ENCODE assay signal across 16 mouse cellular contexts in the genomic region with DNA sequence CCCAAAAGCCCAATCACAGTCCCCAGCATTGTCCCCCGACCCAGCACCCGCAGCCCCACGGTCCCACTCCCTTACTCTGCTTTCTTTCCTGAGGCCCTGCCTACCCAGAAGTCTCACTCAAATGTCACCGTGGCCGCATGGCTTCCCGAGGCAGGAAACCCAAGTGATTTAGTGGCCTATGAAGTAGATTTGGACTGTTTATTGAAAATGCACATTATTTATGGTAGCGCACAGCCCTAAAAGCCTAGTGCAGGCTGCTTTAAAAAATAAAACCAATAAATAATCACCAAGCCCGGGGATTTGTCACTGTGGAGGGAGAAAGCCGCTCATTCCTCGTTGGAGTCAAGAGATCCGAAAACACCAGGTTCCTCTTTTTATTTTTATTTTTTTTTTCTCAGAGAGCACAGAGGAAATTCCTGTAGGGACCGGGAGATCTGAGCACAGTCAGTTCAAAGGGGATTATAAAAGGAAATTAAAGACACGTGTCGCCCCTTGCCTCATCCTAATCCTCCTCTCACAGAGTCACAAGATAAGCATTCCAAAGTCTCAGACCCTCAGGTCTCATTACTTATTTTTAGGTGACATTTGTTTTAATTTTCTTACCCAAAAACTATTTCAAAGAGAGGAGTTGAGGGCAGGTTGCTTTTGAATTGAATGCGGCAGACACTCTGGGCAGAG.
A peak's percentile ranks its signal among the peaks of the same experiment; 100 is the strongest.
DNase-seq lines count a peak whose midpoint lies in the region; ATAC-seq and TF ChIP-seq lines count a peak whose summit lies in the region.
"Had no signal": no experiment of that assay in that cellular context is flagged by ENCODE, and none has a peak within 500 bp of the region (broad histone marks: within the 10 kb centered on the region; RNA-seq: fewer than 3 reads in every experiment).

No protein-coding gene starts in this region.

- ATAC-seq in stomach, embryonic 16.5 days (ENCODE audit: insufficient read depth, low FRiP score) = no peak
- no peak for ATAC-seq in stomach, postnatal 0 days (ENCODE audit: low FRiP score, low TSS enrichment)
- no peak for ATAC-seq in hindbrain, embryonic 14.5 days (ENCODE audit: low FRiP score)
- no peak for ATAC-seq in frontal cortex, adult (ENCODE audit: low TSS enrichment)
- ATAC-seq: CD4-positive, CD25-positive, alpha-beta regulatory T cell, adult 4 months; forebrain, embryonic 16.5 days had no signal

- H3K9me3 ChIP-seq in stomach, embryonic 16.5 days (replicated peaks; ENCODE audit: control insufficient read depth, low read length) = no peaks in the 10 kb centered on the region
- H3K9me3 ChIP-seq in stomach, postnatal 0 days (ENCODE audit: control insufficient read depth, low read length) = no peaks in the 10 kb centered on the region
- H3K9me3 ChIP-seq in hindbrain, embryonic 14.5 days (ENCODE audit: control insufficient read depth, low read length) = no peaks in the 10 kb centered on the region
- H3K9me3 ChIP-seq: heart, embryonic 15.5 days; hindbrain, embryonic 13.5 days had no signal

- no peak for TF ChIP-seq EP300 in stomach, postnatal 0 days (optimal IDR thresholded peaks at IDR 0.05)

- H3K4me3 ChIP-seq in stomach, embryonic 16.5 days (replicated peaks; ENCODE audit: low read length) = no peak overlapping the region
- H3K4me3 ChIP-seq in stomach, postnatal 0 days (ENCODE audit: low read depth, low read length) = no peak overlapping the region
- H3K4me3 ChIP-seq in kidney, adult 2 months (ENCODE audit: insufficient read depth, low read depth, low read length) = no peak overlapping the region
- no peak overlapping the region for H3K4me3 ChIP-seq in hindbrain, embryonic 14.5 days (replicated peaks; ENCODE audit: low read length)
- H3K4me3 ChIP-seq: heart, embryonic 15.5 days; hindbrain, embryonic 13.5 days; layer of hippocampus, adult 2 months had no signal

- WGBS in stomach, embryonic 16.5 days = 33% methylated on average over 15 of the region's 15 CpGs
- 43% methylated on average over 15 of the region's 15 CpGs for WGBS in stomach, postnatal 0 days
- 28% methylated on average over 15 of the region's 15 CpGs for WGBS in kidney, adult 2 months
- 76% methylated on average over 15 of the region's 15 CpGs for WGBS in hindbrain, embryonic 14.5 days

- H3K9ac ChIP-seq in stomach, embryonic 16.5 days (ENCODE audit: low read length) = 0 out of 2 replicates have a peak overlapping the region, but pooled peaks have one; percentile 16
- no peak overlapping the region for H3K9ac ChIP-seq in stomach, postnatal 0 days (ENCODE audit: low read length)
- H3K9ac ChIP-seq in hindbrain, embryonic 14.5 days = no peak overlapping the region
- H3K9ac ChIP-seq: heart, embryonic 15.5 days; hindbrain, embryonic 13.5 days; liver, embryonic 14.5 days had no signal

- no peak overlapping the region for H3K4me2 ChIP-seq in stomach, embryonic 16.5 days (ENCODE audit: low read depth, low read length)
- H3K4me2 ChIP-seq in stomach, postnatal 0 days (replicated peaks; ENCODE audit: low read depth) = no peak overlapping the region
- H3K4me2 ChIP-seq in hindbrain, embryonic 14.5 days (replicated peaks) = no peak overlapping the region
- H3K4me2 ChIP-seq: heart, embryonic 15.5 days; hindbrain, embryonic 13.5 days had no signal

- TF ChIP-seq POLR2A in kidney, adult 2 months (IDR thresholded peaks at IDR 0.05; ENCODE audit: low read depth, low read length) = no peak

- H3K4me1 ChIP-seq in stomach, embryonic 16.5 days (ENCODE audit: control insufficient read depth, insufficient read depth, low read length) = peaks cover 8% of the 10 kb centered on the region; the same call in 1 of the 2 replicates
- no peaks in the 10 kb centered on the region for H3K4me1 ChIP-seq in stomach, postnatal 0 days (replicated peaks; ENCODE audit: control insufficient read depth, insufficient read depth)
- H3K4me1 ChIP-seq in kidney, adult 2 months (ENCODE audit: control insufficient read depth, insufficient read depth, low read length) = no peaks in the 10 kb centered on the region
- no peaks in the 10 kb centered on the region for H3K4me1 ChIP-seq in hindbrain, embryonic 14.5 days (replicated peaks; ENCODE audit: control insufficient read depth, insufficient read depth, low read length)
- H3K4me1 ChIP-seq: heart, embryonic 15.5 days; hindbrain, embryonic 13.5 days had no signal

- no peak overlapping the region for H3K27ac ChIP-seq in stomach, embryonic 16.5 days (ENCODE audit: low read length)
- H3K27ac ChIP-seq in stomach, postnatal 0 days (replicated peaks) = no peak overlapping the region
- no peak overlapping the region for H3K27ac ChIP-seq in kidney, adult 2 months (ENCODE audit: insufficient read depth, low read depth, low read length)
- no peak overlapping the region for H3K27ac ChIP-seq in hindbrain, embryonic 14.5 days
- H3K27ac ChIP-seq: heart, embryonic 15.5 days; hindbrain, embryonic 13.5 days; layer of hippocampus, adult 2 months; liver, embryonic 14.5 days had no signal

- no peak for DNase-seq in stomach, postnatal 0 days (ENCODE audit: low spot score)
- peak; percentile 51 for DNase-seq in kidney, adult 2 months
- peak; percentile 41 to 57 for DNase-seq in kidney, postnatal 4 days
- no peak for DNase-seq in hindbrain, embryonic 14.5 days (ENCODE audit: low spot score)
- DNase-seq in gastrocnemius, postnatal 4 days (ENCODE audit: low spot score in 2 of 2) = no peak
- DNase-seq: adrenal gland, postnatal 25 days; cerebellum, postnatal 14 days; right cerebral cortex, postnatal 14 days had no signal

- no peak for TF ChIP-seq CTCF in stomach, postnatal 0 days (IDR thresholded peaks at IDR 0.05; ENCODE audit: low read depth)
- TF ChIP-seq CTCF in kidney, adult 2 months (conservative IDR thresholded peaks at IDR 0.05; ENCODE audit: insufficient read depth, insufficient read length, low read depth, low read length) = no peak

- no peaks in the 10 kb centered on the region for H3K27me3 ChIP-seq in stomach, embryonic 16.5 days (ENCODE audit: control insufficient read depth, insufficient read depth, low read length)
- no peaks in the 10 kb centered on the region for H3K27me3 ChIP-seq in stomach, postnatal 0 days (ENCODE audit: control insufficient read depth, insufficient read depth, low read length)
- H3K27me3 ChIP-seq in kidney, adult 2 months (replicated peaks; ENCODE audit: control insufficient read depth, insufficient read depth, low read length) = no peaks in the 10 kb centered on the region
- H3K27me3 ChIP-seq in hindbrain, embryonic 14.5 days (ENCODE audit: control insufficient read depth, insufficient read depth, low read length) = no peaks in the 10 kb centered on the region
- H3K27me3 ChIP-seq: heart, embryonic 15.5 days; hindbrain, embryonic 13.5 days had no signal

- H3K36me3 ChIP-seq in stomach, embryonic 16.5 days (ENCODE audit: control insufficient read depth, insufficient read depth, low read length) = no peaks in the 10 kb centered on the region
- no peaks in the 10 kb centered on the region for H3K36me3 ChIP-seq in stomach, postnatal 0 days (ENCODE audit: control insufficient read depth, insufficient read depth, low read length)
- H3K36me3 ChIP-seq in kidney, adult 2 months (ENCODE audit: control insufficient read depth, insufficient read depth, low read length) = no peaks in the 10 kb centered on the region
- no peaks in the 10 kb centered on the region for H3K36me3 ChIP-seq in hindbrain, embryonic 14.5 days (replicated peaks; ENCODE audit: control insufficient read depth, insufficient read depth)
- H3K36me3 ChIP-seq: heart, embryonic 15.5 days; hindbrain, embryonic 13.5 days had no signal

Comparison
In these comparisons a context has a peak if more than half of its experiments do, and no peak if none do; other contexts are left out.
1. DNase-seq: peak in kidney, adult 2 months (single experiment) and kidney, postnatal 4 days (2 of 2); none in stomach, postnatal 0 days (single experiment), hindbrain, embryonic 14.5 days (single experiment) and gastrocnemius, postnatal 4 days (0 of 2).